Mouse (Mus musculus) liver, embryonic 11.5 days (tissue): ENCODE results near the gene Cenpk. TPM values are rescaled to one million over a fixed set of nuclear protein-coding genes. Genes with fewer than 3 reads are reported as not detected.

ENCODE experiments used
- ATAC-seq: fragments of 200-750 bp; cut with Nextera tagmentation; replicated peaks from 2 replicates; pipeline ENCODE4 v1.8.0; 2017; ENCODE audit warnings: moderate number of reproducible peaks, mild to moderate bottlenecking, moderate TSS enrichment, moderate library complexity; ENCODE audit not compliant: low FRiP score
- DNase-seq: peaks from one replicate; pipeline ENCODE4 v3.0.0-alpha.2; 2017; ENCODE audit warnings: low spot score
- H3K27ac ChIP-seq: fragments of 300-500 bp; sonication (generic); 2 replicates; pipeline ENCODE4 v1.5.1; 2014; ENCODE audit warnings: mild to moderate bottlenecking, low read depth, low read length, control low read depth
- H3K27me3 ChIP-seq: fragments of 300-500 bp; sonication (generic); replicated peaks from 2 replicates; pipeline ENCODE4 v1.6.1; 2014; ENCODE audit warnings: low read length, mixed read lengths; ENCODE audit not compliant: control insufficient read depth, insufficient read depth
- H3K36me3 ChIP-seq: fragments of 300-500 bp; sonication (generic); 2 replicates; pipeline ENCODE4 v1.6.1; 2014; ENCODE audit warnings: mild to moderate bottlenecking, low read length, moderate library complexity, mixed read lengths; ENCODE audit not compliant: control insufficient read depth, insufficient read depth
- H3K4me1 ChIP-seq: fragments of 300-500 bp; sonication (generic); replicated peaks from 2 replicates; pipeline ENCODE4 v1.6.1; 2014; ENCODE audit warnings: low read length, mixed read lengths; ENCODE audit not compliant: control insufficient read depth, insufficient read depth
- H3K4me2 ChIP-seq: fragments of 300-500 bp; sonication (generic); 2 replicates; pipeline ENCODE4 v1.6.1; 2014; ENCODE audit warnings: mild to moderate bottlenecking, control low read depth, moderate library complexity
- H3K4me3 ChIP-seq: fragments of 300-500 bp; sonication (generic); 2 replicates; pipeline ENCODE4 v1.5.1; 2014; ENCODE audit warnings: low read depth, low read length, control low read depth
- H3K9ac ChIP-seq: fragments of 300-500 bp; sonication (generic); 2 replicates; pipeline ENCODE4 v1.6.1; 2014; ENCODE audit warnings: low read depth, low read length, control low read depth
- H3K9me3 ChIP-seq: fragments of 300-500 bp; sonication (generic); 2 replicates; pipeline ENCODE4 v1.6.1; 2016; ENCODE audit warnings: low read length, inconsistent platforms, mixed read lengths; ENCODE audit not compliant: control insufficient read depth
- WGBS: fragments of 180-500 bp; shearing (Covaris S2); extraction: QIAGEN DNeasy Blood & Tissue Kit; methylation state at CpG from one replicate; pipeline ENCODE4 v1.1.7; 2014; 5-methylcytosine and 5-hydroxymethylcytosine counted together
- polyA plus RNA-seq: library from polyadenylated mRNA; unstranded; fragments of >200 nt; fragmentation: Nextera tagmentation; extraction: Ambion mirVana; gene quantifications from 2 replicates; pipeline ENCODE4 v1.2.1, GENCODE M21; 2014

Cenpk gene
- polyA plus RNA-seq, 1 experiment from 2014 or later, result 94.9 TPM

- H3K27me3 ChIP-seq, result no peaks in the 10 kb centered on the region
- H3K36me3 ChIP-seq, result no peaks in the 10 kb centered on the region
- H3K9me3 ChIP-seq, result no peaks in the 10 kb centered on the region
- no peak overlapping the region for H3K4me3 ChIP-seq
- H3K4me2 ChIP-seq, result no peak overlapping the region
- WGBS, result 91% methylated on average over 3 of the region's 3 CpGs
- no peak overlapping the region for H3K27ac ChIP-seq
- no peaks in the 10 kb centered on the region for H3K4me1 ChIP-seq
- ATAC-seq (no peak), DNase-seq (no peak)
- H3K9ac ChIP-seq, result no peak overlapping the region
These were observed 30.6 kb downstream of the Cenpk start for GRCm38 (mm10) chr13:104258997-104259396.

- WGBS, result 4% methylated on average over 2 of the region's 2 CpGs
- no peaks in the 10 kb centered on the region for H3K9me3 ChIP-seq
- ATAC-seq (0 out of 2 replicates have a peak, but pooled peaks have one; percentile 26), DNase-seq (no peak)
- no peaks in the 10 kb centered on the region for H3K27me3 ChIP-seq
- H3K4me3 ChIP-seq, result peak overlapping the region; percentile 64
- H3K9ac ChIP-seq, result no peak overlapping the region
- H3K4me2 ChIP-seq, result peak overlapping the region; percentile 82
- H3K27ac ChIP-seq, result no peak overlapping the region
- H3K36me3 ChIP-seq, result no peaks in the 10 kb centered on the region
- H3K4me1 ChIP-seq, result peaks cover 13% of the 10 kb centered on the region
These were observed 56.6 kb downstream of the Cenpk start for GRCm38 (mm10) chr13:104285031-104285431.

- DNase-seq (peak; percentile 31), ATAC-seq (no peak)
- Histone ChIP-seq H3K27me3 (no peaks in the 10 kb centered on the region), H3K27ac (no peak overlapping the region; the same call in 1 of the 2 replicates), H3K4me1 (peaks cover 13% of the 10 kb centered on the region), H3K4me3 (peak overlapping the region; percentile 64), H3K36me3 (no peaks in the 10 kb centered on the region), H3K9me3 (no peaks in the 10 kb centered on the region), H3K9ac (peak overlapping the region; percentile 59), H3K4me2 (peak overlapping the region; percentile 82)
- under 1% methylated on average over 10 of the region's 10 CpGs for WGBS
These were observed 57.4 kb downstream of the Cenpk start for GRCm38 (mm10) chr13:104285737-104286311.

GRCm38 (mm10) chr13:104286336-104286735 lies 57.9 kb downstream of the Cenpk start:
- Histone ChIP-seq H3K4me2 (peak overlapping the region; percentile 82), H3K4me3 (peak overlapping the region; percentile 64), H3K9ac (peak overlapping the region; percentile 59), H3K27me3 (no peaks in the 10 kb centered on the region), H3K4me1 (peaks cover 13% of the 10 kb centered on the region), H3K27ac (peak overlapping the region; percentile 51; the same call in 1 of the 2 replicates), H3K9me3 (no peaks in the 10 kb centered on the region), H3K36me3 (no peaks in the 10 kb centered on the region)
- 4% methylated on average over 4 of the region's 4 CpGs for WGBS
- DNase-seq, result no peak
- no peak for ATAC-seq

GRCm38 (mm10) chr13:104286897-104287309 lies 58.5 kb downstream of the Cenpk start:
- no peaks in the 10 kb centered on the region for H3K36me3 ChIP-seq
- H3K27me3 ChIP-seq, result no peaks in the 10 kb centered on the region
- peak overlapping the region; percentile 39; the same call in 1 of the 2 replicates for H3K9ac ChIP-seq
- H3K27ac ChIP-seq, result peak overlapping the region; percentile 51
- under 1% methylated on average over 10 of the region's 10 CpGs for WGBS
- ATAC-seq (peak; percentile 95), DNase-seq (peak; percentile 87)
- peaks cover 13% of the 10 kb centered on the region for H3K4me1 ChIP-seq
- H3K9me3 ChIP-seq, result no peaks in the 10 kb centered on the region
- peak overlapping the region; percentile 64 for H3K4me3 ChIP-seq
- peak overlapping the region; percentile 82 for H3K4me2 ChIP-seq

GRCm38 (mm10) chr13:104287366-104288225 lies 59.2 kb downstream of the Cenpk start, which contains the start of gene Adamts6:
TSS of gene Adamts6 (plus strand) at chr13:104287835.
- H3K27ac ChIP-seq, result peak within 1 kb of the TSS; percentile 51
- no peaks in the 10 kb centered on the region for H3K36me3 ChIP-seq
- H3K27me3 ChIP-seq, result no peaks in the 10 kb centered on the region
- H3K4me2 ChIP-seq, result peak within 1 kb of the TSS; percentile 82
- no peaks in the 10 kb centered on the region for H3K9me3 ChIP-seq
- H3K4me3 ChIP-seq, result peak within 1 kb of the TSS; percentile 64
- H3K4me1 ChIP-seq, result peaks cover 13% of the 10 kb centered on the region
- DNase-seq, result peak; percentile 31
- under 1% methylated on average over 23 of the region's 23 CpGs for WGBS
- H3K9ac ChIP-seq, result peak within 1 kb of the TSS; percentile 52
- no peak; the same call in 1 of the 2 replicates for ATAC-seq

GRCm38 (mm10) chr13:104288226-104288859 lies 59.9 kb downstream of the Cenpk start:
- 5% methylated on average over 7 of the region's 7 CpGs for WGBS
- H3K4me2 ChIP-seq, result peak overlapping the region; percentile 82
- peaks cover 13% of the 10 kb centered on the region for H3K4me1 ChIP-seq
- no peak for ATAC-seq
- H3K27ac ChIP-seq, result no peak overlapping the region
- no peaks in the 10 kb centered on the region for H3K9me3 ChIP-seq
- H3K27me3 ChIP-seq, result no peaks in the 10 kb centered on the region
- H3K4me3 ChIP-seq, result peak overlapping the region; percentile 64
- peak; percentile 32 for DNase-seq
- H3K9ac ChIP-seq, result peak overlapping the region; percentile 52; the same call in 1 of the 2 replicates
- H3K36me3 ChIP-seq, result no peaks in the 10 kb centered on the region

- Histone ChIP-seq H3K9me3 (no peaks in the 10 kb centered on the region), H3K4me2 (no peak overlapping the region; the same call in 1 of the 2 replicates), H3K9ac (no peak overlapping the region), H3K27ac (no peak overlapping the region), H3K36me3 (no peaks in the 10 kb centered on the region), H3K4me3 (no peak overlapping the region), H3K4me1 (peaks cover 13% of the 10 kb centered on the region), H3K27me3 (no peaks in the 10 kb centered on the region)
- no peak for ATAC-seq
- DNase-seq, result no peak
These were observed 60.8 kb downstream of the Cenpk start for GRCm38 (mm10) chr13:104289176-104289575.
